Mouse (Mus musculus): ENCODE results near the gene Tenm3. TPM values are rescaled to one million over a fixed set of nuclear protein-coding genes. Genes with fewer than 3 reads are reported as not detected.
A peak's percentile ranks its signal among the peaks of the same experiment; 100 is the strongest.

Tenm3 gene
- total RNA-seq, 2 experiments from 2014 or later, result 10.7 to 12.6 TPM

GRCm38 (mm10) chr8:48319674-48320073 lies 524.1 kb downstream of the Tenm3 start:
- DNase-seq, result no peak
- intact Hi-C loops (cut with DNase I; ENCODE audit: low total_unique reads), result no loop called here

- intact Hi-C loops (cut with DNase I; ENCODE audit: low total_unique reads), result no loop called here
- DNase-seq, result no peak
Measured at GRCm38 (mm10) chr8:48317498-48317897, 526.3 kb downstream of the Tenm3 start.

- intact Hi-C loops (cut with DNase I; ENCODE audit: low total_unique reads), result no loop called here
- no peak for DNase-seq
Measured at GRCm38 (mm10) chr8:48315605-48316004, 528.1 kb downstream of the Tenm3 start.

DNA sequence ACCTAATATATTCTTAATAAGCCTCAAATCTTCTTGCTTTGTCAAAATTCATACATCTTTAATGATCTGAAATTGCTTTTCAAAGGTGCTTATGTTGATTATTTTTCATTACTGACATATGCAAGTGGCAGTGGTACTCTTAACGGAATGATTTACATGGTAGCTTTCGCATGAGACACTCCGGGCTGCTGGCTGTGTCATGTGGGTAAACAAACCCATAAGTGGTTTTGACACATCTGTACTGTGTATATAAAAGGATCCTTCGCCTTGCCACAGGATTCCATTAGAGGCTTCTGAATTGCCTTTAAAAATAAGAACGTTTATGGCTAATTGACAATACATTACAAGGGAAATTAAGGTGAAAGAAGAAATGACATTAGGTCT lies 529.8 kb downstream of the Tenm3 start:
- intact Hi-C loops (cut with DNase I; ENCODE audit: low total_unique reads), result no loop called here
- DNase-seq, result no peak

GRCm38 (mm10) chr8:48313210-48313984 lies 530.4 kb downstream of the Tenm3 start:
- peak; percentile 51 for DNase-seq
- intact Hi-C loops (cut with DNase I; ENCODE audit: low total_unique reads), result no loop called here

- intact Hi-C loops (cut with DNase I; ENCODE audit: low total_unique reads), result no loop called here
- DNase-seq, result no peak
Measured at GRCm38 (mm10) chr8:48311706-48312105, 532.0 kb downstream of the Tenm3 start.

DNA sequence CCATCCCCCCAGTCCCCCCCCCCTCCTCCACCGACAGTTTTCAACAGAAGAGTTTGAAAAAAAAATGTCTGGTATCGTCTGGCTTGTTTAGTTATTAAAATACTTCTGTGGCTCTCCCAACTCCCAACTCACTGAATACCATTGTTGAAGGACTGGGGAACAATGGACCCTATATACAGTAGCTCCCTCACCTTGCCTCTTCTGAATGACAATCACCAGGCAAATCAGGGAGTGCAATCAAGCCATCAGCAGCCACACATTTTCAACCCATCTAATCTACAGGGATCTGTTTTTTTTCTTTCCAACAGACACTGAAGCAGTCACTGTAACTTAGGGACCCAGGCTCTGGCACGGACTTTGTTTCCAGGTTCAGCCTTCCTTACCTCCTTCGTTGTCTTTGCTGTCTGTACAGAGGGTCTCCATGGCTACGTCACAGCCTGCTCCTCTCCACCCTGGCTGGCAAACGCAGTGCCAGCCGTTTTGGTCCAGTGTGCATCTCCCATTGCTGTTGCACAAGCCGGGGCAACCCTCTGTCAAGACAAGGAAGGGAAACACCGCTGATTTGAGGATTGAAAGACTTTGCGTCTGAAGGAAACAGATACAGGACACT lies 533.4 kb downstream of the Tenm3 start:
- intact Hi-C loops (cut with DNase I; ENCODE audit: low total_unique reads), result no loop called here
- DNase-seq, result no peak

- no peak for DNase-seq
Measured at GRCm38 (mm10) chr8:48309191-48309987, 534.4 kb downstream of the Tenm3 start.

DNA sequence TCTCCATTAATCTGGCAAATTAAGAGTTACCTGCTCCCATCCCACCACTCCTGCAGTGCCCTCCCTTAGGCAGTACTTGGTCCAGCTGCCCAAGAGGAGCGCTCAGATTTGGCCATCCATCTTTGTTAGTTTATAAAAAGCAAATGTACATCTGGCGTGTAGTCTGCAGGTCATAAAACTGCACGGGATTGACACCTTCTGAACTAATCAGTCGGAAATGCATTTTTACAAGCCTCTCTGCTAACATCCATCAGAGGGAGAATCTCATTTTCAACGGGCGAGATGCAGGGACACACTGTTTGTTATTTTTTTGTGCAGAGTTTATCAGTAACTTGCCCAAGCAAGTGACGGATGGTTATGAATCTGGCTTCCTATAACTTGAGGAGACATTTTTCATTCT lies 539.5 kb downstream of the Tenm3 start:
- intact Hi-C loops (cut with DNase I; ENCODE audit: low total_unique reads), result no loop called here
- no peak for DNase-seq

More at GRCm38 (mm10) chr8:48309191-48309987, 534.4 kb downstream of the Tenm3 start:
- intact Hi-C loops (cut with DNase I; ENCODE audit: low total_unique reads), result no loop called here

DNA sequence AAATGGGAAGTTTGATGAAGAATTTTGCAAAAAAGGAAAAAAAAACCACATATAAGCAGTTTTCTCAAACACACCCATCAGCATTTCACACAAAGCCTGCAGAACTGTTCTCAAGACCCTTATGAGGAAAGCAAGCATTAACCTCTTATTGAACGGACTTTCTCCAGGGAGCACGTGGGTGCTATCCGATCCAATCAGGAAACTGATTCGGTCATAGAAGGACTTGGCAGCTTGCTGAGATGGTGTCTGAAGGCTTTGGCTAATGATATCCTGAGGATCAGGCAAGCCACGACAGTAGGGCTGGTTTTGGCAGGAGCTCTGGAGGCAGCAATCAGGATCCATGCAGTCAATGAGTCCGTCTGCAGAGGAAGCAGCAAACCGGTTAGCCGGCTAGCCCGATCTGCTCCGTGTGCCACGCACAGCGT lies 543.1 kb downstream of the Tenm3 start:
- intact Hi-C loops (cut with DNase I; ENCODE audit: low total_unique reads), result no loop called here
- peak; percentile 56 for DNase-seq

GRCm38 (mm10) chr8:48300061-48300460 lies 543.7 kb downstream of the Tenm3 start:
- intact Hi-C loops (cut with DNase I; ENCODE audit: low total_unique reads), result no loop called here

DNA sequence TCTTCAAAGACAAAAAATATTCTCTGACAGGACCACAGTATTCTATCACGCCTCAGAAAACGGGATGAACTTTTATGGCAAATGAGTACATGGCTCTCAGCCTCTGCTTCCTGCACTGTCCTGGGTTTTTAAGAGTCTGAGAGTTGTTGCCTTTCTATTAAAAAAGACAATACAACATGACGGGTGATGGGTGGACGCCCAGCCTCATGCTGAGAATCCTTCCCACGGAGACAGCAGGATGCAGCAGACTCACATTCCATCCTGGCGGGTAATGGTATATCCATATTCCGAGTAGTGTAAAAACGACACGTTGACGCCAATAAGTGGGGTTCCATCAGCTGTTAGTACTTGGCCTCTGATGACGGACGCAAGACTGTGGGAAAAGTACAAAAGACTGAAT lies 544.4 kb downstream of the Tenm3 start:
- intact Hi-C loops (cut with DNase I; ENCODE audit: low total_unique reads), result no loop called here
- no peak for DNase-seq

More at GRCm38 (mm10) chr8:48300061-48300460, 543.7 kb downstream of the Tenm3 start:
- no peak for DNase-seq

DNA sequence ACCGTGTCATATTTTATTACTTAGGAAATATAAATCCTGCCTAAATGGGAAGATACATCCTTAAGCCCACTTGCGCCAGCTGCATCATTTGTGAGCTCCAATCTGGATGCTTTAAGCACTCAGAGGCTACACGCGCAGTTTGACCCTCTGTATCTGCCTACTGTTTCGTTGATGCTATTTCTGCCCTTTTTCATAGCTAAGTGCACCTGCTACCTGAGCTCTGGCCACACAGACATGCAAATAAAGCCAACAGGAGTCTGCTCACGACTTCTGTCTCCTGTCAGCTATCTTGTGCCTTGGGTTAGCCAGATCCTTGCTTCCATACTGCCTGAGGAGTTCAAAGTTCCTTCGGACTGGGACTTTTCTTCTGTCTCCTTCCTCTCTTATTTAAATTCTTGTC lies 547.4 kb downstream of the Tenm3 start:
- intact Hi-C loops (cut with DNase I; ENCODE audit: low total_unique reads), result no loop called here
- no peak for DNase-seq

- no peak for DNase-seq
- intact Hi-C loops (cut with DNase I; ENCODE audit: low total_unique reads), result no loop called here
Measured at GRCm38 (mm10) chr8:48295558-48295957, 548.2 kb downstream of the Tenm3 start.

DNA sequence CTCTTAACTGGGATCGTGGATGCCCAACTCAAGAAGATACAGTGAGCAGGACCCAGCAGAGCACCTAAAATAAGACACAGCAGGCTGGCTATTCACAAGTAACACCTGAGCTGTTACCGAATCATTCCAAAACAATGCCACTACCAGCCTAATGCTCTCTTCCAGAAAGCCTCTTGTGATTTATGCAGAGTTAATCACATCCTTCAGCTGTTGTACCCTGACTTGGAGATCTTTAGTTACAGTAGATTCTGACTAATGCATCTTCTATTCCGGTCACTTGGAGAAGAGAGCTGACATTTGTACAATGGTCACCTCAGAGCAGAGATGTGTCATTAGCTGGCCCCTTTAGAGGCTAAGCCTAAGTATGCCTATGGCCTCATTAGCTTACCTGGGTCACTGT lies 550.0 kb downstream of the Tenm3 start:
- intact Hi-C loops (cut with DNase I; ENCODE audit: low total_unique reads), result no loop called here

DNA sequence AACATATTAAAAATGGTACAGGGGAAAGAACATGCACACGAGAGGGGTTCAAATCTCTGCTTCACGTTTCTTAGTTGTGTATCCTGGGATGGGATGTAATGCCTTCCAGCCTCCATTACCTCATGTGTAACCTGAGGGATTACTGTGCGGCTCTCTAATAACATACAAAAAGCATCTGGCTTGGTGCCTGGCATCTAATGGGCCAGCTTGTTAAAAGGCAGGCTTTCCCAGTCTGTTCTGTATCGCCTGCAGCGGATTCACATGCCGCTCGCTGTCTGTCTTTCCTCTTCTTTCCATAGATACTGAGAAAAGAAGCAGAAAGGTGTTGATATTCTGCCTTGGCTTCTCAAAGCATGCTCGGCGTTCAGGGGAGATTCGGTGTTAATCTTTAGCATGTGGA lies 558.3 kb downstream of the Tenm3 start:
- DNase-seq, result no peak
- intact Hi-C loops (cut with DNase I; ENCODE audit: low total_unique reads), result no loop called here

More for the DNA sequence above, 550.0 kb downstream of the Tenm3 start:
- DNase-seq, result no peak

DNA sequence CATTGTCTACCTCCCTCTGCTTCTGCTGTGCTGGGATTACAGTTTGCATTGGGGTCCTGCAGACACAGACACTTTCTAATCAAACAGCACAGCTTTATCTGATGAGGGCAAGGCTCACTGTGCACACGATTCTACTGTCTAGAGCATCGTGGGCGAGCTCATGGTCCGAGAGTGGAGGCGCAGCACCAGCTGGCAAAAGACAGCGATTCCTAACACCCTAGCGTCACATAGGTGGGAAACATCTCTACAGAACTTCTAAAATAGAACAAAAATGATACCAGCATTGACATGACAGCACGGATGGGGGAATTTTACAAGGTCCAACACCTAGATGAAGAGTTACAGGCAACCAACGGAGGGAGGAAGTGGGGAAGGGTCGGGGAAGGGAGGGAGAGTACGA lies 561.9 kb downstream of the Tenm3 start:
- intact Hi-C loops (cut with DNase I; ENCODE audit: low total_unique reads), result no loop called here
- DNase-seq, result no peak

DNA sequence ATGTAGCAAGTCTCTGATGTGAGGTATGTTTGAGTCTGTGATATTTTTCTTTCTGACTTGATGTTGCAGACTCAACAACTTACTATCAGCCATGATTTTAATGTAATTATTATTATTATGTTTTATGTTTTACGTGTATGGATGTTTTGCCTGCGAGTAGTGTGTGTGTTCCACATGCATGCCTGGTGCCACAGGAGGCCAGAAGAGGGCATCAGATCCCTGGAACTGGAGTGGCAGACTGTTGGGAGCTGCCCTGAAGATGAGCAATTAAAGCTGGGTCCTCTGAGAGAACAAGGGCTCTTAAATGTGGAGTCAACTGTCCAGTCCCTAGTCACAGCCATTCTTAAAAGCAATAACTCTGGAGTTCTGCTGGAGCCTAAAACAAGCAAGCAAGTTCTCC lies 564.4 kb downstream of the Tenm3 start:
- DNase-seq, result no peak
- intact Hi-C loops (cut with DNase I; ENCODE audit: low total_unique reads), result no loop called here

DNA sequence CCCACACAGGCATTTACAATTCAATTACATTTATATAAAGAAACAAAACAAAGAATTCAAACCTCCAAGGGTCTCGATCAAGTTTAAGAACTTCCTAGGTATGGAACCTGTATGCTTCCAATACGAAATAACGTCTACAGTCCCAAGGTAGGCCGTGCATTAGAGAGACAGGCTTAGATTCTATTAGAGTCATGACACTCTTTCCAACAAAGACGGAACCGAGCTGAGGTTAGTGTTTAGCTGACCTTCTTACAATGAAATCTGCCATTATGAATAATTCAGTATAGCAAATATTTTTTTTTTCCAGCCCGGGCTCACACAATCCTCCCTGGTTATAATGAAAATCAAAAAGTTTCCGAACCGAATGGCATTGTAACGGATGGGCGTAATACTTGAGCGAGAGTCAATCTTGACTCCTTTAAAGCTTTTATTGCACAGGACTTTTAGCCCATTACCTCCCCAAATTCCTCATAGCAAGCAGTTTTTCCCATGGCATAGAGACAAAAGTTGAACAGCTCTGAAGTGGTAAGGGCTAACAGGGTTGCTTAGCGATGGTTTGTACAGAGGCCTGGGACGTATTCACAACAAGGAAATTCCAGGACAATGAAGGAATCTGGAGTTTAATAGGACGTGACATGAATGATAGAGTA lies 565.6 kb downstream of the Tenm3 start:
- intact Hi-C loops (cut with DNase I; ENCODE audit: low total_unique reads), result no loop called here
- no peak for DNase-seq

- intact Hi-C loops (cut with DNase I; ENCODE audit: low total_unique reads), result no loop called here
- DNase-seq, result no peak
Measured at GRCm38 (mm10) chr8:48275066-48275465, 568.7 kb downstream of the Tenm3 start.
